Mouse (Mus musculus) cerebellum, adult 11 months (tissue): ENCODE data around the gene Cdca4.
"Not testable (repeated sequence)": the region's sequence is repeated elsewhere in the genome, so short reads cannot be mapped to it uniquely, and the experiment has no call there.

Experiments
- DNase-seq: peaks from one replicate; pipeline ENCODE4 v3.0.0; 2022

The Cdca4 gene

GRCm38 (mm10) chr12:112857021-112857925 lies 28.1 kb upstream of the Cdca4 start:
- no peak for DNase-seq

GRCm38 (mm10) chr12:112856338-112856737 lies 27.1 kb upstream of the Cdca4 start:
- DNase-seq, result no peak

GRCm38 (mm10) chr12:112854610-112855333 lies 25.5 kb upstream of the Cdca4 start:
- no peak for DNase-seq

GRCm38 (mm10) chr12:112853050-112853729 lies 24.0 kb upstream of the Cdca4 start:
- DNase-seq, result no peak

- no peak for DNase-seq
These were observed 21.9 kb upstream of the Cdca4 start for GRCm38 (mm10) chr12:112851116-112851515.

- no peak for DNase-seq
These were observed 21.1 kb upstream of the Cdca4 start for GRCm38 (mm10) chr12:112850344-112850743.

GRCm38 (mm10) chr12:112849235-112850022 lies 20.2 kb upstream of the Cdca4 start:
- DNase-seq, result no peak

- no peak for DNase-seq
These were observed 18.7 kb upstream of the Cdca4 start for GRCm38 (mm10) chr12:112847880-112848279.

- peak; percentile 77 for DNase-seq
These were observed 14.6 kb upstream of the Cdca4 start for GRCm38 (mm10) chr12:112843803-112844202.

GRCm38 (mm10) chr12:112842128-112842527 lies 12.9 kb upstream of the Cdca4 start:
- DNase-seq, result not testable (repeated sequence)

GRCm38 (mm10) chr12:112841338-112841892 lies 12.2 kb upstream of the Cdca4 start:
- DNase-seq, result not testable (repeated sequence)

- DNase-seq, result no peak
These were observed 11.2 kb upstream of the Cdca4 start for GRCm38 (mm10) chr12:112840209-112841086.

- no peak for DNase-seq
These were observed 5.8 kb upstream of the Cdca4 start for GRCm38 (mm10) chr12:112835046-112835445.

- DNase-seq, result no peak
These were observed 4.3 kb upstream of the Cdca4 start for GRCm38 (mm10) chr12:112833527-112833926.

- DNase-seq, result no peak
These were observed 3.2 kb upstream of the Cdca4 start for GRCm38 (mm10) chr12:112832411-112832810.

- no peak for DNase-seq
These were observed 1.3 kb upstream of the Cdca4 start for GRCm38 (mm10) chr12:112830570-112830969.

GRCm38 (mm10) chr12:112830141-112830540 lies 918 bp upstream of the Cdca4 start:
- no peak for DNase-seq

GRCm38 (mm10) chr12:112828501-112829243 lies 551 bp downstream of the Cdca4 start:
- DNase-seq, result no peak

GRCm38 (mm10) chr12:112825901-112826300 lies 3.3 kb downstream of the Cdca4 start:
- no peak for DNase-seq

- DNase-seq, result no peak
These were observed 6.0 kb downstream of the Cdca4 start for GRCm38 (mm10) chr12:112823221-112823620.
